Mouse (Mus musculus): ENCODE measurements around the gene Lpo. TPM values are rescaled to one million over a fixed set of nuclear protein-coding genes. Genes with fewer than 3 reads are reported as not detected.

Gene Lpo
- not detected for total RNA-seq (2023)

GRCm38 (mm10) chr11:87828239-87828900 is at the start of gene Lpo:
TSS of gene Lpo (minus strand) at chr11:87828289.

GRCm38 (mm10) chr11:87875436-87875835 is 47.3 kb upstream of the Lpo start, which contains the start of gene Epx:
TSS of gene Epx (minus strand) at chr11:87875536.

GRCm38 (mm10) chr11:87852690-87853596 is 24.9 kb upstream of the Lpo start, which contains the start of gene Mks1:
TSS of gene Mks1 (plus strand) at chr11:87853215.

GRCm38 (mm10) chr11:87793460-87793859 is 34.6 kb downstream of the Lpo start, which contains the start of gene Mpo:
TSS of gene Mpo (plus strand) at chr11:87793581.

GRCm38 (mm10) chr11:87760301-87761081 is 67.6 kb downstream of the Lpo start, which contains the start of gene Tspoap1:
TSS of gene Tspoap1 (plus strand) at chr11:87760541.

Other genes starting within 250 kb of the Lpo start
- 10 to 100 TPM; 24.7 to 26.3 TPM for gene Mtmr4, start 236.1 kb downstream of the Lpo start, total RNA-seq (2023)
- under 1 TPM in 1 of 2 experiments, not detected in 1; 0.12 TPM for gene Hsf5, start 211.1 kb downstream of the Lpo start, total RNA-seq (2023)
- gene Rnf43, start 165.6 kb downstream of the Lpo start, total RNA-seq (2023) = 1 to 10 TPM; 6.7 TPM
- 100 to 1,000 TPM; 157 to 160 TPM for gene Supt4a, start 90.7 kb downstream of the Lpo start, total RNA-seq (2023)
- gene Tspoap1, start 67.7 kb downstream of the Lpo start, total RNA-seq (2023) = 1 to 10 TPM; 4.4 to 7.1 TPM
- gene Mpo, start 34.7 kb downstream of the Lpo start, total RNA-seq (2023) = 1 to 10 TPM in 1 of 2 experiments, under 1 TPM in 1; 0.24 to 1.1 TPM
- gene Mks1, start 24.9 kb upstream of the Lpo start, total RNA-seq (2023) = 10 to 100 TPM; 10.7 to 16.2 TPM
- not detected for gene Epx, start 47.2 kb upstream of the Lpo start, total RNA-seq (2023)
- gene Olfr462, start 64.0 kb upstream of the Lpo start, total RNA-seq (2023) = not detected
- not detected for gene Olfr463, start 69.1 kb upstream of the Lpo start, total RNA-seq (2023)
- not detected for gene Olfr464, start 92.7 kb upstream of the Lpo start, total RNA-seq (2023)
- 10 to 100 TPM; 26.0 to 30.6 TPM for gene Dynll2, start 159.2 kb upstream of the Lpo start, total RNA-seq (2023)
- gene Srsf1, start 219.1 kb upstream of the Lpo start, total RNA-seq (2023) = 100 to 1,000 TPM; 306 to 315 TPM
- gene Vezf1, start 240.0 kb upstream of the Lpo start, total RNA-seq (2023) = 10 to 100 TPM; 58.0 to 58.2 TPM